Mouse (Mus musculus) CH12.LX (cell line): Measurements from ENCODE around the gene Slc23a2.

Experiments
- CHD1 ChIP-seq: IDR thresholded peaks from 2 replicates; pipeline ENCODE4 v1.6.1; 2012; ENCODE audit warnings: low read depth, low read length, improper control_type of control experiment, inconsistent platforms
- NELFE ChIP-seq: IDR thresholded peaks from 2 replicates; pipeline ENCODE4 v1.6.1; 2011; ENCODE audit warnings: low read depth, low read length, improper control_type of control experiment
- POLR2A ChIP-seq: IDR thresholded peaks from 2 replicates; pipeline ENCODE4 v1.6.1; 2011; ENCODE audit warnings: low read depth, mild to moderate bottlenecking, improper control_type of control experiment, low read length
- ZMIZ1 ChIP-seq: IDR thresholded peaks from 2 replicates; pipeline ENCODE4 v1.6.1; 2012; ENCODE audit warnings: low read depth, mild to moderate bottlenecking, inconsistent platforms, low read length, improper control_type of control experiment

DNA sequence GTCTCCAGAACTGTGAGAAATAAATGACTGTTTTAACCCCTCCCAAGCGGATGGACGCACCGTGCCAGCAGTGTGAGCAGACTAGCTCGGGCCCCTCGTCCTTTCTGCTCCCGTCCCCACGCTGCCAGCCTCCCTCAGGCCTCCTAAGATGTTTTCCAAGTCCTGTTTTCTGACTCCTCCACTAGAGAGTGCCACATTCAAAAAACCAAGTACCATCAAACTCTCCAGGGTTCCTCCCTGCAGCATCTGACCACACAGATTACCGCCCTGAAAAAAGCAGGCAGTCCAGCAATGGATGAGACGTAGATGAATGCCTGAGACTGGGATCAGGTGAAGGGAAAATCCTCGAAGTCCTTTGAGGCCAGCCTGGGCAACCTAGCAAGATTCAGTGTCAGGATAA, 4.4 kb downstream of the Slc23a2 start:
- TF ChIP-seq POLR2A (no peak), NELFE (no peak), ZMIZ1 (no peak), CHD1 (no peak)
